Mouse (Mus musculus): ENCODE results near the gene Dkk3. TPM values are rescaled to one million over a fixed set of nuclear protein-coding genes. Genes with fewer than 3 reads are reported as not detected.
"Not testable (repeated sequence)": the region's sequence is repeated elsewhere in the genome, so short reads cannot be mapped to it uniquely, and the experiment has no call there.

The Dkk3 gene
- polyA plus RNA-seq, 1 experiment from 2014 or later = 72.4 TPM

DNA sequence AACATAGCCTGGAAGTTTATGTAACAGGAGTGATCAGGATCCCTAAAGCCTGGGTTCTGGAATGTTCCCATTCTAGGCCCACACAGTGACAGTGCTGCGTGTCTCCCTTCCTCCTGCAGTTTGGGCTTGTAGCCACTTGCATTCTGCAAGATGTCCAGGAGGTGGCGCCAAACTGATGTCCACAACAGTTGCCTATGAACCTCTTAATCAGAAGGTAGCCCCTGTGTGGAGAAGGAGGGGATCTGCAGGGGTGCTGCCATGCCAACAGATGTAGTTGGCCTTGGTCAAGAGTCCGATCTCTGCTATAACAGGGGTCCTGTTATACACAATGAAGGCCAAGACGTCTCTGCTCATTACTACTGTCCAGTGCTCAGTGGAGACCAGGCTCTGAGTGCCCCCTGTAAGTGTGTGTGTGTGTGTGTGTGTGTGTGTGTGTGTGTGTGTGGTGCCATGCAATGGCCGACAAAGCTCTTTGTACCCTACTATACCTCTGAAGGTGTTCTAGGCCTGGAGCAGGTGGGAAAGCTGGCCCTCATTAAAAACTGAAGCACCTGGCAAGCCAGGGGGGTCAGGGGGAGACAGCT lies 24.5 kb upstream of the Dkk3 start:
- Histone ChIP-seq H3K9ac (ENCODE audit: low read depth, low read length) (no peak overlapping the region), H3K4me1 (ENCODE audit: control insufficient read depth, insufficient read depth, low read length) (peaks cover 14% of the 10 kb centered on the region), H3K4me3 (ENCODE audit: low read depth, low read length) (no peak overlapping the region), H3K27me3 (ENCODE audit: control insufficient read depth, insufficient read depth, low read length) (no peaks in the 10 kb centered on the region), H3K9me3 (replicated peaks; ENCODE audit: control insufficient read depth, low read length) (no peaks in the 10 kb centered on the region), H3K27ac (ENCODE audit: low read depth, low read length) (no peak overlapping the region), H3K4me2 (no peak overlapping the region), H3K36me3 (ENCODE audit: control insufficient read depth, insufficient read depth, low read length) (no peaks in the 10 kb centered on the region)
- ATAC-seq (replicated peaks; ENCODE audit: insufficient number of reproducible peaks, low FRiP score, low TSS enrichment) = no peak; the same call in 1 of the 2 replicates
- 36% methylated on average over 5 of the region's 5 CpGs for WGBS (ENCODE audit: insufficient replicate concordance)

GRCm38 (mm10) chr7:112180235-112180705 lies 21.4 kb upstream of the Dkk3 start:
- 0 out of 2 replicates have a peak, but pooled peaks have one; percentile 52 for ATAC-seq (replicated peaks; ENCODE audit: insufficient number of reproducible peaks, low FRiP score, low TSS enrichment)
- Histone ChIP-seq H3K9ac (ENCODE audit: low read depth, low read length) (0 out of 2 replicates have a peak overlapping the region, but pooled peaks have one; percentile 16), H3K27ac (ENCODE audit: low read depth, low read length) (no peak overlapping the region), H3K4me3 (ENCODE audit: low read depth, low read length) (no peak overlapping the region), H3K4me2 (peak overlapping the region; percentile 51), H3K27me3 (ENCODE audit: control insufficient read depth, insufficient read depth, low read length) (no peaks in the 10 kb centered on the region), H3K36me3 (ENCODE audit: control insufficient read depth, insufficient read depth, low read length) (no peaks in the 10 kb centered on the region), H3K4me1 (ENCODE audit: control insufficient read depth, insufficient read depth, low read length) (peaks cover 4% of the 10 kb centered on the region), H3K9me3 (replicated peaks; ENCODE audit: control insufficient read depth, low read length) (no peaks in the 10 kb centered on the region)
- 11% methylated on average over 9 of the region's 10 CpGs for WGBS (ENCODE audit: insufficient replicate concordance)

DNA sequence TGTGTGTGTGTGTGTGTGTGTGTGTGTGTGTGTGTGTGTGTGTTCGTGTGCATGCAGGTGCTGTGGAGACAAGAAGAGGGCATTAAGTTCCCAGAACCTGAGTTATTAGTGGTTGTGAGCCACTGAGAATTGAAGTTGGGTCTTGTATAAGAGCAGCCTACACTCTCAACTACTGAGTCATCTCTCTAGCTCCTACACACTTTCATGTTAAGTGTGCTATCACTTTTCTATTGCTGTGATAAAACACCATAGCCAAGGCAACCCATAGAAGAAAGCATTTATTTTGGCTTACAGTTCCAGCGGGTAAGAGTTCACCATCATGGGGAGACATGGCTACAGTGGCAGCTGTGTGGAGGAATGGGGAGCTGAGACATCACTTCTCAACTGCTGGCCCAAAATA lies 17.8 kb upstream of the Dkk3 start:
- no peak overlapping the region for H3K4me2 ChIP-seq
- no peak overlapping the region for H3K4me3 ChIP-seq (ENCODE audit: low read depth, low read length)
- no peak for ATAC-seq (replicated peaks; ENCODE audit: insufficient number of reproducible peaks, low FRiP score, low TSS enrichment)
- H3K9ac ChIP-seq (ENCODE audit: low read depth, low read length) = no peak overlapping the region
- peaks cover 3% of the 10 kb centered on the region; the same call in 1 of the 2 replicates for H3K4me1 ChIP-seq (ENCODE audit: control insufficient read depth, insufficient read depth, low read length)
- H3K9me3 ChIP-seq (replicated peaks; ENCODE audit: control insufficient read depth, low read length) = no peaks in the 10 kb centered on the region
- no peak overlapping the region for H3K27ac ChIP-seq (ENCODE audit: low read depth, low read length)
- 86% methylated on average over 2 of the region's 2 CpGs for WGBS (ENCODE audit: insufficient replicate concordance)
- H3K27me3 ChIP-seq (ENCODE audit: control insufficient read depth, insufficient read depth, low read length) = no peaks in the 10 kb centered on the region
- H3K36me3 ChIP-seq (ENCODE audit: control insufficient read depth, insufficient read depth, low read length) = no peaks in the 10 kb centered on the region

GRCm38 (mm10) chr7:112172669-112173068 lies 13.8 kb upstream of the Dkk3 start:
- no peak overlapping the region for H3K27ac ChIP-seq (ENCODE audit: low read depth, low read length)
- no peaks in the 10 kb centered on the region for H3K9me3 ChIP-seq (replicated peaks; ENCODE audit: control insufficient read depth, low read length)
- no peak overlapping the region for H3K4me3 ChIP-seq (ENCODE audit: low read depth, low read length)
- H3K4me2 ChIP-seq = no peak overlapping the region
- 50% methylated on average over 4 of the region's 4 CpGs for WGBS (ENCODE audit: insufficient replicate concordance)
- H3K36me3 ChIP-seq (ENCODE audit: control insufficient read depth, insufficient read depth, low read length) = no peaks in the 10 kb centered on the region
- H3K27me3 ChIP-seq (ENCODE audit: control insufficient read depth, insufficient read depth, low read length) = no peaks in the 10 kb centered on the region
- ATAC-seq (replicated peaks; ENCODE audit: insufficient number of reproducible peaks, low FRiP score, low TSS enrichment) = no peak
- peaks cover 7% of the 10 kb centered on the region for H3K4me1 ChIP-seq (ENCODE audit: control insufficient read depth, insufficient read depth, low read length)
- no peak overlapping the region for H3K9ac ChIP-seq (ENCODE audit: low read depth, low read length)

DNA sequence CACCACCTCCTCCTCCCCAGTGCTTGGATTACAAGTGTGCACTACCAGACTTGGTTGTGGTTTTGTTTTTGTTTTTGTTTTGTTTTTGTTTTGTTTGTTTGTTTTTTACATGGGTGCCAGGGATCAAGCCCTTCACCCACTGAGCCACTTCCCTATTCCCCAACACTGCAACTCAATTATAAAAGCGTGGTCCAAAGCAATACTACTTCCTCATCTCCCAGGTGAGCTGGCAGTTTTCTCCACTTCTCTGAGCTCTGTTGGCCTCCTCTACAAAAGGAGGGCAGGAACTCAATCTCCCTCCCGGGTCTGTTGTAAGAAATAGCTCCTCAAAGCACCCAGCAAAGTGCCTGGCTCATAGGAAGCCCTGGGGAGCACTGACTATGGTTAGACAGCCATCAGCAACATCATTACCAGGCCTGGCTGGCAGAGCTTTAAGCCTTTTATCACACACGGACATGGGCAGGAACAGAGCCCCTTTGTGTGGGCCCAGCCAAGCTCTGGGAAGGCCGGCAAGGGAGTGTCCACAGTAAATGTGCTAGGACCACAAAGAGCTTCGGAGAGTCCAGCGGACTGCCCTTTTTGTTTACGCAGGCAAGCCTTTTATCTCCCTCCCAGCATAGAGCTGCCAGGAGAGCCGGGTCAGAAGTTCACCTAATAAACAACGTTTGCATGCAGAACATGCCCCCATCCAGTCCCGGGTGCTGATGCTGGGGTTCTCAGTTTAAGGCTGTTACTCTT lies 11.3 kb upstream of the Dkk3 start:
- H3K9me3 ChIP-seq (replicated peaks; ENCODE audit: control insufficient read depth, low read length) = no peaks in the 10 kb centered on the region
- no peak for ATAC-seq (replicated peaks; ENCODE audit: insufficient number of reproducible peaks, low FRiP score, low TSS enrichment)
- H3K4me2 ChIP-seq = no peak overlapping the region
- no peak overlapping the region for H3K9ac ChIP-seq (ENCODE audit: low read depth, low read length)
- no peaks in the 10 kb centered on the region for H3K27me3 ChIP-seq (ENCODE audit: control insufficient read depth, insufficient read depth, low read length)
- H3K36me3 ChIP-seq (ENCODE audit: control insufficient read depth, insufficient read depth, low read length) = no peaks in the 10 kb centered on the region
- 30% methylated on average over 10 of the region's 10 CpGs for WGBS (ENCODE audit: insufficient replicate concordance)
- peak overlapping the region; percentile 37; the same call in 1 of the 2 replicates for H3K27ac ChIP-seq (ENCODE audit: low read depth, low read length)
- peaks cover 7% of the 10 kb centered on the region for H3K4me1 ChIP-seq (ENCODE audit: control insufficient read depth, insufficient read depth, low read length)
- no peak overlapping the region for H3K4me3 ChIP-seq (ENCODE audit: low read depth, low read length)

DNA sequence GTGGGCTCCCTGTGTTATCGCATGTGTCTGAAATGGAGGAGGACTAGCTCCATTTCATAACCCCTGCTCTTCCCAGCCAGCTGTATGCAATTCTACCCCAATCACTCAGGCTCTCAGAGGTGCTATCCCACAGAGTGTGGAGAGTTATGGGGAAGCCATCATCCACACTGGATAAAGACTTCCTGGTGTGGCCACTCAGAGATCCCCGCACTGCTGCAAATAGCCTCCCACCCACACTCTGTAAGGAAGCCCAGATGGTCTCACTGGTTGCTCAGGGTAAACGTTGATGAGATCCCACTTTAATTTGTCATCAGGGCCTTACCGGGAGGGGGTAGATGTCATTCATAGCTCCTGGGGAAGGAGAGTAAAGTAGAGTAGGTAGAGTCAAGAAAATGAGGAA lies 6.7 kb upstream of the Dkk3 start:
- no peaks in the 10 kb centered on the region for H3K36me3 ChIP-seq (ENCODE audit: control insufficient read depth, insufficient read depth, low read length)
- no peaks in the 10 kb centered on the region for H3K9me3 ChIP-seq (replicated peaks; ENCODE audit: control insufficient read depth, low read length)
- H3K4me1 ChIP-seq (ENCODE audit: control insufficient read depth, insufficient read depth, low read length) = peaks cover 10% of the 10 kb centered on the region
- no peak overlapping the region for H3K4me2 ChIP-seq
- H3K4me3 ChIP-seq (ENCODE audit: low read depth, low read length) = no peak overlapping the region
- H3K27ac ChIP-seq (ENCODE audit: low read depth, low read length) = no peak overlapping the region
- no peak for ATAC-seq (replicated peaks; ENCODE audit: insufficient number of reproducible peaks, low FRiP score, low TSS enrichment)
- H3K9ac ChIP-seq (ENCODE audit: low read depth, low read length) = no peak overlapping the region
- no peaks in the 10 kb centered on the region for H3K27me3 ChIP-seq (ENCODE audit: control insufficient read depth, insufficient read depth, low read length)
- WGBS (ENCODE audit: insufficient replicate concordance) = 62% methylated on average over 4 of the region's 4 CpGs

- not testable (repeated sequence) for H3K4me2 ChIP-seq; H3K9me3 ChIP-seq (replicated peaks; ENCODE audit: control insufficient read depth, low read length); H3K27ac ChIP-seq (ENCODE audit: low read depth, low read length); H3K36me3 ChIP-seq (ENCODE audit: control insufficient read depth, insufficient read depth, low read length); ATAC-seq (replicated peaks; ENCODE audit: insufficient number of reproducible peaks, low FRiP score, low TSS enrichment); H3K4me3 ChIP-seq (ENCODE audit: low read depth, low read length); H3K4me1 ChIP-seq (ENCODE audit: control insufficient read depth, insufficient read depth, low read length); H3K9ac ChIP-seq (ENCODE audit: low read depth, low read length); H3K27me3 ChIP-seq (ENCODE audit: control insufficient read depth, insufficient read depth, low read length)
- WGBS (ENCODE audit: insufficient replicate concordance) = 77% methylated on average over 4 of the region's 4 CpGs
These were observed 6.2 kb upstream of the Dkk3 start for GRCm38 (mm10) chr7:112165032-112165431.

- H3K4me2 ChIP-seq = no peak overlapping the region
- H3K4me1 ChIP-seq (ENCODE audit: control insufficient read depth, insufficient read depth, low read length) = peaks cover 4% of the 10 kb centered on the region; the same call in 1 of the 2 replicates
- no peaks in the 10 kb centered on the region for H3K9me3 ChIP-seq (replicated peaks; ENCODE audit: control insufficient read depth, low read length)
- no peaks in the 10 kb centered on the region for H3K36me3 ChIP-seq (ENCODE audit: control insufficient read depth, insufficient read depth, low read length)
- 91% methylated on average over 3 of the region's 3 CpGs for WGBS (ENCODE audit: insufficient replicate concordance)
- no peak overlapping the region for H3K4me3 ChIP-seq (ENCODE audit: low read depth, low read length)
- H3K27me3 ChIP-seq (ENCODE audit: control insufficient read depth, insufficient read depth, low read length) = no peaks in the 10 kb centered on the region
- H3K9ac ChIP-seq (ENCODE audit: low read depth, low read length) = no peak overlapping the region
- H3K27ac ChIP-seq (ENCODE audit: low read depth, low read length) = no peak overlapping the region
- ATAC-seq (replicated peaks; ENCODE audit: insufficient number of reproducible peaks, low FRiP score, low TSS enrichment) = no peak
These were observed 5.6 kb upstream of the Dkk3 start for GRCm38 (mm10) chr7:112164430-112164829.

All from heart, embryonic 11.5 days (tissue).